Mouse (Mus musculus): ENCODE measurements around the gene Lipe. TPM values are rescaled to one million over a fixed set of nuclear protein-coding genes. Genes with fewer than 3 reads are reported as not detected.

Gene Lipe
- total RNA-seq, 4 experiments from 2014 or later = 34.3 to 45.6 (median 40.1) TPM

DNA sequence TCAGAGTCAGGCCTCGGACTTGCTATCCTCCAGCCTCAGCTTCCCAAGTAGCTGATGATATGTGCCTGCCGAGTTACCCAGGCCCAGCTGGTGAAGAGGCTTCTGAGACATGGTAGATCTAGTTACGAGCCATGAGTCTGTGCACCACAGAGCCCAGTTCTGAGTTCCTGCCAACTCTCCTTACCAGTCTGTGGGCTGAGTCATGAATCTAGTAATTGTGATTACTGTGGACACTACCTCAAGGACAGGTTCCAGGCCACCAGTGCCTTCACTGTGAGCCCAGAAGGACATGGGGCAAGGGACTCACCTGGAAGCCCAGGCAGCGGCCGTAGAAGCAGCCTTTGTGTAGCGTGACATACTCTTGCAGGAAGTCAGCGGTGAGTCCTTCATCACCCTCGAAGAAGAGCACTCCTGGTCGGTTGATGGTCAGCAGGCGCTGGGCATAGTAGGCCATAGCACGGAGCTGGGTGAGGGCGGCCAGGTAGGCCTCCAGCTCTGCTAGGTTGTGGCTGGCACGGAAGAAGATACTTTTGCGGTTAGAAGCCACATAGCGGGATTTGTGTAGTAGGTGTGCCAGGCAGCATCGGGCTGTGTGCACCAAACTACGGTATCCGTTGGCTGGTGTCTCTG lies 10.6 kb downstream of the Lipe start:
- DNase-seq (ENCODE audit: low spot score) = no peak

GRCm38 (mm10) chr7:25385850-25386555 lies 12.5 kb downstream of the Lipe start:
- DNase-seq (ENCODE audit: low spot score) = peak; percentile 93

DNA sequence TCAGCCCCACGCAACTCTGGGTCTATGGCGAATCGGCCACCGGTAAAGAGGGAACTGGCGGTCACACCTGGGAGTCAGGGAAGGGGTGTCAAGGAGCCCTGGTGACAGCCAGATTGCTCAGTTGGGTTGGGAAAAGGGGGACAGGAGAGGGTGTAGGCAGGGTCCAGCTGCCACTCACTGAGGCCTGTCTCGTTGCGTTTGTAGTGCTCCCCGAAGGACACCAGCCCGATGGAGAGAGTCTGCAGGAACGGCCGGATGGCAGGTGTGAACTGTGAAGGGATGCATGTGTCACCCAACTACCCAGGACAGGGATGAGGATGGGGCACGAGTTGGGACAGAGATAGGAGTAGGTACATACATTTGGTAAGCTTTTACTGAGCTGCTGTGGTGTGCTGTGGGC lies 13.3 kb downstream of the Lipe start:
- no peak for DNase-seq (ENCODE audit: low spot score)

DNA sequence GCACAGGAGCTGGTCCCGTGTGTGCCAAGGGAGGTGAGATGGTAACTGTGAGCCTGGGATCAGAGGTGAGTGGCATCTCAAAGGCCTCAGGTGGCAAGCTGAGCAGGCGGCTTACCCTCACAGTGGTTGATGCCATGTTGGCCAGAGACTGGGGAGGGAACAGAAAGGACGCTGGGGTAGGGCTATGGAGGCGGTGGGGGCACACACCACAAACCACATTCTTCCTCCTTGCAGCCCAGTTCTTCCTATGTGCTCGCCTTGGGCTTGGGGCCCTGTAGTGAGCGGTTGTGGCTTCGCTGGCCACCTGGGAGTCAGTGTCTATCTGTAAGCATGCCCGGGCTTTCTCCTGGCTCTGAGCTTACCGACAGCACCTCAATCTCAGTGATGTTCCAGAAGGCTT lies 13.7 kb downstream of the Lipe start:
- DNase-seq (ENCODE audit: low spot score) = no peak

- DNase-seq (ENCODE audit: low spot score) = no peak
Observed at GRCm38 (mm10) chr7:25384318-25384717, 14.2 kb downstream of the Lipe start.

DNA sequence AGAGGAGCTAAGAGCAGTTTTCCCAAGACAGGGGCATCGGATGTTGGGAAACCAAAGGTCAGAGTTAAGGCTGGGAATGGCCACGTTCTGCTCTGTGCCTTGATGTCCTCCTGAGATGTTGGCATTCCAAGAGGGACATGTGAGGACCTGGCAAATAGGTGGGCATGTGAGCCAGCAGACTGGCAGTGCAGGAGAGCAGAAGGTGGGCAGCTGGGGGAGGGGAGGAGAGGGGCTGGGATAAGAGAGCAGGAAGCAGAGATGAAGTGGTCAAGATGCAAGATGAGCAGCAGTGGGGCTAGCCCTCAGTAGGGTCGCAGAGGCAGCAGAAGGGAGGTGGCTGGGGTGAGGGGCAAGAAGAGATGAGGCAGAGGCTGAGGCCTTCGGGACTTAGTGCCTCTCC lies 14.6 kb downstream of the Lipe start:
- no peak for DNase-seq (ENCODE audit: low spot score)

DNA sequence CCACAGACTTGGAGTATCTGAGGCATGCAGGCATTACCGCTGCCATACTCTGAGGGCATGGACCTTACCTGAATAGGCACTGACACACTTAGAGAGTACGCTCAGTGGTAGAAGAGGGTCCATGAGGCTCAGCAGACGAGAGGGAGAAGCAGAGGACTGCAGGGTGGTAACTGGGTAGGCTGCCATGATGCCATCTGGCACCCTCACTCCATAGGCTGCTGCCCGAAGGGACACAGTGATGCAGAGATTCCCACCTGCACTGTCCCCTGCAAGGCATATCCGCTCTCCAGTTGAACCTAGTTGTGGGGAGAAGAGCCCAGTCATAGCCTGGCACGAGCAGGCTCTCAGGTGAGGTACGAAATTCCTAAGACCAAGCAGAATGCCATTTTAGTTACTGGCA lies 15.1 kb downstream of the Lipe start:
- DNase-seq (ENCODE audit: low spot score) = no peak

GRCm38 (mm10) chr7:25382541-25382940 lies 16.0 kb downstream of the Lipe start:
- DNase-seq (ENCODE audit: low spot score) = no peak

DNA sequence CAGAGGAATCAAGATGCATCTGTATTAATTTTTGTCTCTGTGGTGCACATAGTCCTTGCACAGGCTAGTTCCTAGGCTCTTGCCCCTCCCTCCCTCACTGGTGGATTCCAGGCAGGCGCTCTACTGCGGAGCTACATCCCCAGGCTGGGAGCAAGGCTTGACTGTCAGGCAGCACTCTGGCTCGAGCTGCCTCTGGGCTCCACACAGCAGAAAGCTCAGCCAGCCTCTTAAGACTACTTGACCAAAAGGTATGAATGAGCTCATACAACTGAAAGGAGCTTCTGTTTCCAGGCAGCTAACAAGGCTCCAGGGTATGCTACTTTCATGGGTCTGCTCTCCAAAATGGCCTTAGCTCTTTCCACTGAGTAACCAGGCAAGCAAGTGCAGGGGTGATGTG lies 17.2 kb downstream of the Lipe start:
- DNase-seq (ENCODE audit: low spot score) = no peak

DNA sequence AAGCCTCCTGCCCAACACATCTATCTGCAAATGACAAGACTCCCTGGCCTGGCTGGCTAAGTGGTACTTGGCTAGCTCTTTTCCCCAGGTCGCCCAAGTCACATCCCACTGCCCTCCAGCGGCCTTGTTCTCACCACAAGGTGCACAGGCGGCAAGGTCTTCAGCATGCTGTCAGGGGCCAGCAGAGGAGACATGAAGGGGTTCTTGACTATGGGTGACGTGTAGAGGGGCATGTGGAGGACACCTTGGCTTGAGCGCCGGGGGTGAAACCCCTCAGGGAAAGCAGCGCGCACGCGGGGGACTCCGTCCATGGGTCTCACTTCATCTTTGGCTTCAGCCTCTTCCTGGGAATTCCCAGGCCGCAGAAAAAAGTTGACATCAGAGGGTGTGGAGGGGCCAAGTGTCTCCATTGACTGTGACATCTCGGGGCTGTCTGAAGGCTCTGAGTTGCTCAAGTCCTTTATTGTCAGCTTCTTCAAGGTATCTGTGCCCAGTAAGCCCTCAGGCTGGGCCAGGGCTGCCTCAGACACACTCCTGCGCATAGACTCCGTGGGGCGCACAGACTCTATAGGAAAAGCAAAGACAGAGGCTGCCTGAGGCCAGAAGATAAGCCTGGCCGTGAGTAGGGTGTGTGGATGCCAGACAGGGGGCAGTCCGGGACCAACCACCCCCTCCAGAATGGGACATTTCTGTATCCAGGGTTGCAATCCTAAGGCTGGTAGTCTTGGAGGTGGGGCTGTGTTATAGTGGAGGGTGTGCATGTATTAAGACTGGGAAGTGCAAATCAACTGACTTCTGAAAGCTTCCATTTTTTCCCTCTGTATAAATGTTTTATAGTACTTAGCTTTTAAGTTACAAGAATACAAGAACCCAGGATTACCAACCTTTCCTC lies 17.9 kb downstream of the Lipe start:
- DNase-seq (ENCODE audit: low spot score) = no peak

GRCm38 (mm10) chr7:25379551-25380351 lies 18.8 kb downstream of the Lipe start:
- DNase-seq (ENCODE audit: low spot score) = no peak

GRCm38 (mm10) chr7:25378181-25379100 lies 20.1 kb downstream of the Lipe start:
- no peak for DNase-seq (ENCODE audit: low spot score)

GRCm38 (mm10) chr7:25377100-25377700 lies 21.3 kb downstream of the Lipe start:
- DNase-seq (ENCODE audit: low spot score) = no peak

DNA sequence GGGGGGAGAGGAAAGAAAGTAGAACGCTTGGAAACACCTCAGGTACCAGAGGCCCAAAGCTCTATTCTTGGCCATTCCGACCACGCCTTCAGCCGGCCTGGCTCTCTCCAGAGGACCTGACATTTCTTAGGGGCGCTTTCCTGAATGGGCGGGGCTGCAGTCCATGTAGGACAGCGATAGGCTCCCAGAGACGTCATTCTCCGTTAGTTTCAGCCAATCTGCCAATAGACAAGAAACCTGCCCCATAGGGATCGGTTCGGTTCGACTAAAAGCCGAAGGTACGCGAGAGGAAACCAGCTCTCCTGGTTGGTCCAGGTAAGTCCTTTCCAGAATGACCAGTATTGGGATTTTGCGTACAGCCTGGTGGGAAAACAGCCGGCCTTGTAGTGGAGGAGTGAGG lies 22.0 kb downstream of the Lipe start:
- DNase-seq (ENCODE audit: low spot score) = peak; percentile 91

DNA sequence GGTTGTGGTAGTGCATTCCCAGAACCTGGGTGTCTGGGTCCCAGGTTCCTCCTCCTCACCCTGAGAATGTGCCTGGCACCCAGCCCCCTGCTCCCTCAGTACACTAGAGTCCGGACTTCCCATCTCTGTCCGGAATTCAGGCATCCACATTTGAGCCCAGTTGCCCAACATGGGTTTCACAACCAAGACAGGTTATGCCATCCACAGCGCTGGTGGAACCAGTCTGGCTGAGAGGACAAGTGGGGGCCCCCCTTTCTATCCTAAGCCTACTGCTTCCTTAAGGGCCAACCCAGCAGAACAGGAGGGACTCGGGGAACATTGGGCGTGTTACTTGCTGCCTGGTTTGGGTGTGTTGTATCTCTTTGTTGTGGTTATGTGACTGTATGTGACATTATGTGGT lies 26.1 kb downstream of the Lipe start:
- no peak for DNase-seq (ENCODE audit: low spot score)

DNA sequence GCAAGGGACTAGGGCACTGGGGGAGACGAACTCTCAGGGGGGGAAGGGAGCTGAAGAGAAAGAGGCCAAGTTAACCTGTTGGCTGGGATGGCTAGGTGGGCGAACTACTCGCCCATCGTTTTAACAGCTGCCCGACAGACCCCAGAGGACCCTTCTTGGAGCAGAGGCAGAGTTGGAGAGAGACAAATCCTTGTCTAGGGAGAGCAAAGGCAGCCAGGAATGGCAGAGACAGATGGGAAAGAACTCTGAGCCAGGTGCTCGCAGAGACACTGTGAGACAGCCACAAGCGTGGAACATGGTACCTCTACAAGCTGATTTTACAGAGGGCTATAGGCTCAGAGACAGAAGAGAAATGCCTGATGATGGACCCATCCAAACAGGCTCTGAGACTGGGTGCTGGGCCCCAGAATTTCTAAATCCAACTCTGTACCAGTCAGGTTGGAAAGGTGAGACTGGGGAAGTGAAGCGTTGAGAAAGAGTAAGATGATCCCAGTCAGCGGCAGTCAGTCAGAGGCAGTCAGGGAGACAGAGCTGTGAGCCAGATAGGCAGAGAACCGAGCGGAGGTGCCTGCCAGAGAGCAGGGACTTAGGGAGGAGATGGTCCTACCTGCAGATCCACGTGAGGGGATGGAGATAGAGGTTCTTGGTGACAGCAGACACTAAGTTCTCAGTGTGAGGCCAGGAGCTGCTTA lies 29.3 kb downstream of the Lipe start, which contains the start of gene Cnfn:
Gene Cnfn, minus strand, starts transcription at position 667 of the 692 bp plus-strand sequence.
- no peak for DNase-seq (ENCODE audit: low spot score)

DNA sequence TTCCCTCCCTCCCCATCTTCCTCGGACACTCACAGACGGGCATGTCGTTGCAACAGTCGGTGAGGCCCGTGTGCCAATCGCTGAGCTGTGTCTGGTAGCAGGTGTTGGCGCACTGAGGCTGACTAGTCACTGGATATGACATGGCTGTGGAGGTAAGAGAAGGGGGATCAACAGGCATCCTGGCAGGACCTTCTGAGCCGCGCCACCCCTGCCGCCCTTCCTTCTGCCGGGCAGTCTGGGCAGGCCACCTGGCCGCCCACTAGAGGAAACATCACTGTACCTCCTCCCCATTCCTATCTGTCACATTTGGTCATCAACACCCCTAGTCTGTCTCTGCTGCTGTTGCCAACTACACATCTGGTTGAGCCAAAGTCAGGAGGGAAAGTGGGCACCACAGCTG lies 30.2 kb downstream of the Lipe start:
- DNase-seq (ENCODE audit: low spot score) = no peak

DNA sequence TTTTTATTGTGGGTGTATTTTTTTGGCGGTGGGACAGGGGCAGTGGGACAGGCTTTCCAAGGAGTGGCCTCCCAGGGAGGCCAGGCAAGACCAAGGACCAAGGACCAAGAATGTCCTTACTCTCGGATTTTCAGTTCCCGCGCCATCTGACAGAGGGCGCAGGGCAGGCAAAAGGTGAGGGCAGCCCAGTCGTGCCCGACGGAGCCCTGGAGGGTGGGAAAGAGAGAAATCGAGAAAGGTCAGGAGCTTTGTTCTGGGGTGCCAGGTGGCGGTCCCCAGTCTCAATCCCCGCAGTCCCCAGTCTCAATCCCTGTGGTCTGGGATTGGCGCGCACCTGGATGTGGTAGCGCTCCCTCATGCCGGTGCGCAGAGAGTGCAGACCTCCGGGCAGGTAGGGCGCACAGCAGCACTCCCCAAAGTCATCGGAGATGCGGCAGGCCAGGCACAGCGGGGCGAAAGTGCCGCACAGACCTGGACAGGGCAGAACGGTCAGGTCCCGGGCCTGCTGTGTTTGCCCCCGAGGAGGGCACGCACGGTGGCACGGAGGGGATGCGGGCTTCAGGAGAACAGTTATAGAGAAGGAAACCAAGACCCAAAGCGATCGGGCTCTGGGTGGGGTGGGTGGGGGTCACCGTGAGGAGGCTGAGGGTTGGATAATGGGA lies 30.7 kb downstream of the Lipe start:
- DNase-seq (ENCODE audit: low spot score) = no peak
